Mouse (Mus musculus): ENCODE measurements at regions not wholly inside any gene's neighbourhood (a gene's known extent, or its start where the extent isn't known, plus 50 kb on each side); places are given as distances from the start of the nearest gene placed in this dataset.

DNA sequence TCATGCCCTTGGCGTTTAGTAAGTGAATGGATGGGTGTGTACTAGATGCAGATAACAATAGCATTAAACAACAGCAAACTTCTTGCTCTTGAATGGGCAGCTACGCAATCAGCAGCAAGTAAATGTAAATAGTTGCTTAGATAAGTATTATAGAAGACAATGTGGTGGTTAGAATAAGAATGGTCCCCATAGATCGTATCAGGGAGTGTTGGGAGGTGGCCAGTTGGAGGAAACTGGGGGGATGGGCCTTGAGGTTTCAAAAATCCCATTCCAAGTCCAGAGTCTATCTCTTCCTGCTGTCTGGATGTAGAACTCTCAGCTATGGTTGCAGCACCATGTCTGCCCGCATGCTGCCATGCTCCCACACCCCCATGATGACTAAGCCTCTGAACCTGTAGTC lies 88.0 kb upstream of the Ankrd28 start:
- WGBS, result 89% methylated on average over 4 of the region's 4 CpGs
- H3K9ac ChIP-seq (replicated peaks; ENCODE audit: low read depth, low read length), result no peak overlapping the region
- no peak overlapping the region for H3K4me2 ChIP-seq (ENCODE audit: low read length)
- H3K9me3 ChIP-seq (ENCODE audit: control insufficient read depth, low read length), result no peaks in the 10 kb centered on the region
- no peak overlapping the region for H3K27ac ChIP-seq (ENCODE audit: low read length)
- H3K4me3 ChIP-seq (replicated peaks; ENCODE audit: low read length), result no peak overlapping the region
- H3K4me1 ChIP-seq (replicated peaks; ENCODE audit: control insufficient read depth, insufficient read depth, low read length), result no peaks in the 10 kb centered on the region
- H3K27me3 ChIP-seq (replicated peaks; ENCODE audit: control insufficient read depth, insufficient read depth, low read length), result no peaks in the 10 kb centered on the region
- no peaks in the 10 kb centered on the region for H3K36me3 ChIP-seq (ENCODE audit: control insufficient read depth, insufficient read depth)
- ATAC-seq, result no peak

DNA sequence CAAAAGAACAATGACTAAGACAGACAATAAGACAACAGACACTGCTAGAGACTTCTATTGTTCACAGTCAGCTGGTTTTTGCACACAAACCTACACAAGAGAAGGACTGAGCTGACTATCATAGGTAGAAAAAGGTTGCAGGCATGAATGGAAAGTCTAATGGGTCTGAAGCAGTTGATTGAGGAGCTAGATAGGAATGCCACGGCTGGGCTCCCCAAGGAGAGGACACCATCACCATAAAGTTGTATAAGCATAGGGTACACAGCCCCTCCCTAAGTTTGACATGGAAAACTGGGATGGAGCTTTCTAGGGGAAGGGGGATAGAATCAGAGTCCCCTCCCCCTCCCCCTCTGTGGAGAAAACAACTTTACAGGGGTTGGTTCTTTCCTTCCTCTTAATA lies 88.5 kb upstream of the Ankrd28 start:
- Histone ChIP-seq H3K9me3 (ENCODE audit: control insufficient read depth, low read length) (no peaks in the 10 kb centered on the region), H3K36me3 (ENCODE audit: control insufficient read depth, insufficient read depth) (no peaks in the 10 kb centered on the region), H3K4me3 (replicated peaks; ENCODE audit: low read length) (no peak overlapping the region), H3K4me2 (ENCODE audit: low read length) (no peak overlapping the region), H3K27ac (ENCODE audit: low read length) (no peak overlapping the region), H3K9ac (replicated peaks; ENCODE audit: low read depth, low read length) (no peak overlapping the region), H3K4me1 (replicated peaks; ENCODE audit: control insufficient read depth, insufficient read depth, low read length) (no peaks in the 10 kb centered on the region), H3K27me3 (replicated peaks; ENCODE audit: control insufficient read depth, insufficient read depth, low read length) (no peaks in the 10 kb centered on the region)
- WGBS, result 95% methylated on average over 1 of the region's 1 CpGs
- ATAC-seq, result no peak

DNA sequence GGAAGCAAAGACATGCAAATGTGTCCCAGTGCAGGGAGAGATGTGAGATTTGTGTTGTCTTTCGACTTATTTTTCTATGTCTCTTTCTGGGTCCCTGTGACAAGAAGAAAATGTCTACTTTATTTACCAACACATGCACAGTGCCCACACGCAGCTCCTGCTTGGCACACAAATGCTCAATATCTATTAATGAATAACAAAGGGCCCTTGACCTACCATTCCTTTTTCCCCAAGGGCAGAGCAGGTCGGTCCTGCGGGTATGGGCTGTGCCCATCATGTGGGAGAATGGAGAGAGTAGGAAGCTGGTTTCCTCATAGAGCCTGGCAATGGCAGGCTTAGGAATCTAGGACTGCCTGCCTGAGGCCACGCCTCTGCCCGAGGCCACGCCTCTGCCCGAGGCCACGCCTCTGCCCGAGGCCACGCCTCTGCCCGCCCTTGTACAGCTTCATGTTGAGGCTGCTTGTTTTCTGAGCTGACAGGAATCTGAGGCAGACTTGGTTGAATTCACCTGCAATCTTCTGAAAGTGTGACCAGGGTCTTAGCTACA lies 98.8 kb upstream of the Ankrd28 start:
- Histone ChIP-seq H3K4me2 (ENCODE audit: low read length) (no peak overlapping the region), H3K4me3 (replicated peaks; ENCODE audit: low read length) (no peak overlapping the region), H3K27ac (ENCODE audit: low read length) (no peak overlapping the region), H3K4me1 (replicated peaks; ENCODE audit: control insufficient read depth, insufficient read depth, low read length) (peaks cover 11% of the 10 kb centered on the region), H3K27me3 (replicated peaks; ENCODE audit: control insufficient read depth, insufficient read depth, low read length) (no peaks in the 10 kb centered on the region), H3K9me3 (ENCODE audit: control insufficient read depth, low read length) (no peaks in the 10 kb centered on the region), H3K36me3 (ENCODE audit: control insufficient read depth, insufficient read depth) (no peaks in the 10 kb centered on the region), H3K9ac (replicated peaks; ENCODE audit: low read depth, low read length) (no peak overlapping the region)
- no peak for ATAC-seq
- WGBS, result 69% methylated on average over 12 of the region's 12 CpGs

DNA sequence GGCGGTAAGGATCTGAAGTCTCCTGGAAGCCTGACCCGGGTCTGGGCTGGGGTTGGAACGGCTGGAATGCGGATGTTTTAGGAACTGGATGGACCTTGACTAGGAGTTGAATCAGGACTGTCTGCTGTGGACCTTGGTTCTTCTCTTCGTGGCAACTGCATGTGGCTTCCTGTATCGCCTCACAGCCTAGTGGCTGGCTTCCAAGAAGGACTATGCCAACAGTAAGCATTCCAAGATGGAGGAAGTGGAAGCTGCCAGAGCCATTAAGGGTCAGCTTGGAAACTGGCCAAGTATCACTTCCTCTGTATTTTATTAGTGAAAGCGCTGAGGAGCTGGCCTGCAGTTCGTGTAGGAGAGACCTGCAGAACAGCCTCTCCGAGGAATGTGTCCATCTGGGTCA lies 98.4 kb upstream of the Galnt15 start:
- H3K27me3 ChIP-seq (replicated peaks; ENCODE audit: control insufficient read depth, insufficient read depth, low read length), result no peaks in the 10 kb centered on the region
- H3K9me3 ChIP-seq (ENCODE audit: control insufficient read depth, low read length), result no peaks in the 10 kb centered on the region
- H3K4me3 ChIP-seq (replicated peaks; ENCODE audit: low read length), result no peak overlapping the region
- ATAC-seq, result no peak
- peaks cover 22% of the 10 kb centered on the region for H3K4me1 ChIP-seq (replicated peaks; ENCODE audit: control insufficient read depth, insufficient read depth, low read length)
- no peaks in the 10 kb centered on the region for H3K36me3 ChIP-seq (ENCODE audit: control insufficient read depth, insufficient read depth)
- WGBS, result 53% methylated on average over 9 of the region's 9 CpGs
- no peak overlapping the region for H3K9ac ChIP-seq (replicated peaks; ENCODE audit: low read depth, low read length)
- H3K27ac ChIP-seq (ENCODE audit: low read length), result no peak overlapping the region
- H3K4me2 ChIP-seq (ENCODE audit: low read length), result no peak overlapping the region

DNA sequence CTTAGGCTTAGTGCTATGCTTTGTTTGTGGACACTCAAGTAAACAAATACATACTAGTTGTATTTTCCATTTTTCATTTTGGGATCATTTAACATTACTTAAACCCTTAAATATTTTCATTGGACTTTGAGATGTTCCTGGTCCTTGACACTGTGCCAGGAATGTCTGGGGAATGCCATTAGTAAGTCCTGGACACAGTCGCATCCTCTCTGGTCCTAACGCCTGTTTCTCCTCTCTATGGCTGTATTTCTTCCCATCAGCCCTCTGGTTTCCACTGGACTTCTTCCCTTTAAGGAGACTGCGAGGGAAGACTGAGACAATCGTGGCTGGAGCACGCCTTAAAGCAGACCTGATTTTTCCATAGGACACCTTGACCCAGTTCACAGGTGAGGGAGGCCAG lies 96.8 kb upstream of the Galnt15 start:
- WGBS, result 74% methylated on average over 5 of the region's 5 CpGs
- ATAC-seq, result no peak
- Histone ChIP-seq H3K9me3 (ENCODE audit: control insufficient read depth, low read length) (no peaks in the 10 kb centered on the region), H3K9ac (replicated peaks; ENCODE audit: low read depth, low read length) (no peak overlapping the region), H3K4me3 (replicated peaks; ENCODE audit: low read length) (no peak overlapping the region), H3K4me1 (replicated peaks; ENCODE audit: control insufficient read depth, insufficient read depth, low read length) (peaks cover 24% of the 10 kb centered on the region), H3K27ac (ENCODE audit: low read length) (no peak overlapping the region), H3K27me3 (replicated peaks; ENCODE audit: control insufficient read depth, insufficient read depth, low read length) (no peaks in the 10 kb centered on the region), H3K4me2 (ENCODE audit: low read length) (no peak overlapping the region), H3K36me3 (ENCODE audit: control insufficient read depth, insufficient read depth) (no peaks in the 10 kb centered on the region)

DNA sequence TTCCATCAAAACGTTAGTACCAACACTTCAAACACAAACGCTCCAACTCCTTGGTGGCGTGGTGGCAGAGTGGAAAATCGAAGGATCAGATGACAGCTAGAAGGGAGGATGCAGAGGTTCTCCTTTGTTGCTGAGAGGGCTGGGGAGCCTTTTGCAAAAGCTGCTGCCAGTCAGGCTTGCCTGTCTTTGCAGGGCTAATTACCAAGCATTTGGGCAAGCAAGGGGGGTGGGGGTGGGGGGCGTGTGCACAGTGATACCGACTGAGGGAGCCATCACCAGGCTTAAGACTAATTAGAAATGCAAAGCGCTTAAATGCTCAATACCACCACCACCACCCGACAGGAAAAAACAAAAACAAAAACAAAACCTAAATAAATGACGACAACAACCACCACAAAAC lies 95.3 kb upstream of the Galnt15 start:
- Histone ChIP-seq H3K4me2 (ENCODE audit: low read length) (peak overlapping the region; percentile 69), H3K27ac (ENCODE audit: low read length) (peak overlapping the region; percentile 98), H3K4me3 (replicated peaks; ENCODE audit: low read length) (peak overlapping the region; percentile 45), H3K36me3 (ENCODE audit: control insufficient read depth, insufficient read depth) (no peaks in the 10 kb centered on the region), H3K27me3 (replicated peaks; ENCODE audit: control insufficient read depth, insufficient read depth, low read length) (no peaks in the 10 kb centered on the region), H3K4me1 (replicated peaks; ENCODE audit: control insufficient read depth, insufficient read depth, low read length) (peaks cover 24% of the 10 kb centered on the region), H3K9me3 (ENCODE audit: control insufficient read depth, low read length) (peaks cover 4% of the 10 kb centered on the region; the same call in 1 of the 2 replicates), H3K9ac (replicated peaks; ENCODE audit: low read depth, low read length) (peak overlapping the region; percentile 70)
- peak; percentile 84 for ATAC-seq
- under 1% methylated on average over 9 of the region's 9 CpGs for WGBS

DNA sequence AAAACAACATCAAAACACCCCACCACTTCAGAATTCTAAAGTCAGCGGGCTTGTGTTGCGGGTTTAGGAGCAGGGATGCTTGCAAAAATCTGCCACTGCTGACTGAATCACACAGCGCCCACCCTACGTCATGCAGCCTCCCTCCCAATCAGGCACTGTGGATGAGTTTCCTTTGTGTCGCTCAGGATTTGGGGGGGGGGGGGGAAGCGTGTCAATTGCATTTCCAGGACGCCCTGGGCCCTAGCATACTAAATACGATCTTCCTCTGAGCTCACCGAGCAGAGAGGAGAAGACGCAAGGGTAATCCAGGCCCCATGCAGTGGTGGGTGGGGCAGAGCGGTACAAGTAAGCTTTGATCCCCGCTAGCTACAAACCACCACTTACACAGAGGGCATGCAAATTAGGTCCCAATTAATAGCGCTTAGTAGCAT lies 94.9 kb upstream of the Galnt15 start:
- Histone ChIP-seq H3K9ac (replicated peaks; ENCODE audit: low read depth, low read length) (peak overlapping the region; percentile 70), H3K27ac (ENCODE audit: low read length) (peak overlapping the region; percentile 98), H3K4me2 (ENCODE audit: low read length) (peak overlapping the region; percentile 69), H3K4me1 (replicated peaks; ENCODE audit: control insufficient read depth, insufficient read depth, low read length) (peaks cover 24% of the 10 kb centered on the region), H3K4me3 (replicated peaks; ENCODE audit: low read length) (peak overlapping the region; percentile 45), H3K36me3 (ENCODE audit: control insufficient read depth, insufficient read depth) (no peaks in the 10 kb centered on the region), H3K9me3 (ENCODE audit: control insufficient read depth, low read length) (peaks cover 6% of the 10 kb centered on the region; the same call in 1 of the 2 replicates), H3K27me3 (replicated peaks; ENCODE audit: control insufficient read depth, insufficient read depth, low read length) (no peaks in the 10 kb centered on the region)
- 0% methylated on average over 13 of the region's 13 CpGs for WGBS
- peak; percentile 95 for ATAC-seq

DNA sequence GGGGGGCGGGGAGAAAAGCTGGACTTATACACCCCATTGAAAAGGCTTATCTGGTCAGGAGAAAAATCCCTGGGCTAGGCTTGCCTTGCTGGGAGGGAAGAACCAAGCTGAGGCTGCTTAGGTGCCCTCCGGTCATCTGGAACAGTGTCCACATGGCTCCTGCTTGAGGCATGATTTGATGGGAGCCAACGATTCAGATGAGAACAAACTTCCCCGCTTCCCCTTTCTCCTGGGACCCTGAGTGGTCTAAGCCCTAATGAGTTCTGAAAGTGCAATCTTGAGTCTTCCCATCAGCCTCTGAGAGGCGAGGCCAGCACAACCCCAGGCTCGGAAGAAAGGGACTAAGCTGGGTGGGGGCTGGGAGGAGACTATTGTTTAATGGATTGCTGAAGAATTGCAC lies 94.5 kb upstream of the Galnt15 start:
- Histone ChIP-seq H3K4me3 (replicated peaks; ENCODE audit: low read length) (peak overlapping the region; percentile 45), H3K4me1 (replicated peaks; ENCODE audit: control insufficient read depth, insufficient read depth, low read length) (peaks cover 24% of the 10 kb centered on the region), H3K27me3 (replicated peaks; ENCODE audit: control insufficient read depth, insufficient read depth, low read length) (no peaks in the 10 kb centered on the region), H3K9ac (replicated peaks; ENCODE audit: low read depth, low read length) (peak overlapping the region; percentile 70), H3K4me2 (ENCODE audit: low read length) (peak overlapping the region; percentile 69), H3K9me3 (ENCODE audit: control insufficient read depth, low read length) (peaks cover 6% of the 10 kb centered on the region; the same call in 1 of the 2 replicates), H3K36me3 (ENCODE audit: control insufficient read depth, insufficient read depth) (no peaks in the 10 kb centered on the region), H3K27ac (ENCODE audit: low read length) (peak overlapping the region; percentile 98)
- 2% methylated on average over 6 of the region's 6 CpGs for WGBS
- peak; percentile 51 for ATAC-seq

DNA sequence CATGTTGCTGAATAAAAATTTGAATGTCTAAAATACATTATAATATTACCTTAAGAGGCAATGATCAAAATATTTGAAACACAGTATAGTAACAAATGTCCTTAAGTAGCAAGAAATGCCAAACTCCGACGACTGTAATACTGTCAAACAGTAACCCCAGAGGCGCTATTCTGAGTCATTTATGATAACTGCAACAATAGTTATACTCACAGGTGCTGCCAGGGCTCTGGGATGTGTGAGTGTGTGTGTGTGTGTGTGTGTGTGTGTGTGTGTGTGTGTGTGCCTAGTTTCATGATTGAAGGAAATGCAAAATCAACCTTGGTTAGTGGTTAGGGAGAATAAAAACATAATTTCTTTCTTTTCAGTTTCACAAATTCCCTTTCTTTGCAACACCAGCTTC lies 94.0 kb upstream of the Galnt15 start:
- Histone ChIP-seq H3K27me3 (replicated peaks; ENCODE audit: control insufficient read depth, insufficient read depth, low read length) (no peaks in the 10 kb centered on the region), H3K9ac (replicated peaks; ENCODE audit: low read depth, low read length) (peak overlapping the region; percentile 70), H3K4me2 (ENCODE audit: low read length) (peak overlapping the region; percentile 69), H3K4me1 (replicated peaks; ENCODE audit: control insufficient read depth, insufficient read depth, low read length) (peaks cover 24% of the 10 kb centered on the region), H3K9me3 (ENCODE audit: control insufficient read depth, low read length) (peaks cover 6% of the 10 kb centered on the region; the same call in 1 of the 2 replicates), H3K4me3 (replicated peaks; ENCODE audit: low read length) (peak overlapping the region; percentile 45), H3K27ac (ENCODE audit: low read length) (peak overlapping the region; percentile 98), H3K36me3 (ENCODE audit: control insufficient read depth, insufficient read depth) (no peaks in the 10 kb centered on the region)
- 0% methylated on average over 3 of the region's 3 CpGs for WGBS
- ATAC-seq, result no peak

DNA sequence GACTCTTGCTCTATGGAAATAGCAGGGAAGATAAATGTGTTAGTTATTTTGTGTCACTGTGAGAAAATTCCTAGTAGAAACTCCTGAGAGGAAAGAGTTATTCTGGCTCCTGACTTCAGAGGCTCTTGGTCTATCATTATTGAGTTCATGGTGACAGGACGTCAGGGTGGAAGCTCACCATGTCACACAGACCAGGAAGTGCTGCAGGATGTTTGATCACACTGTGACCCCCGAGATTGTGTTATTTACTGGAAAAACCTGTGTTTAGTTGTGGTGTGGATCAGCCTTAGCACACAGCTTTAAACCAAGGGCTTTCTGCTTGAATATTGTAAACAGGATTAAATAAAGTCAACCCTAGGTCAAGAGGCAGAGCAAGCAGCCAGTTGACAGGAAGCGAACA lies 93.4 kb upstream of the Galnt15 start:
- no peak overlapping the region; the same call in none of the 2 replicates for H3K27ac ChIP-seq (ENCODE audit: low read length)
- ATAC-seq, result no peak
- no peaks in the 10 kb centered on the region for H3K36me3 ChIP-seq (ENCODE audit: control insufficient read depth, insufficient read depth)
- 51% methylated on average over 3 of the region's 3 CpGs for WGBS
- H3K4me3 ChIP-seq (replicated peaks; ENCODE audit: low read length), result no peak overlapping the region
- no peaks in the 10 kb centered on the region for H3K27me3 ChIP-seq (replicated peaks; ENCODE audit: control insufficient read depth, insufficient read depth, low read length)
- H3K4me2 ChIP-seq (ENCODE audit: low read length), result no peak overlapping the region
- no peak overlapping the region for H3K9ac ChIP-seq (replicated peaks; ENCODE audit: low read depth, low read length)
- peaks cover 6% of the 10 kb centered on the region; the same call in 1 of the 2 replicates for H3K9me3 ChIP-seq (ENCODE audit: control insufficient read depth, low read length)
- H3K4me1 ChIP-seq (replicated peaks; ENCODE audit: control insufficient read depth, insufficient read depth, low read length), result peaks cover 21% of the 10 kb centered on the region
